Mouse (Mus musculus) limb, embryonic 11.5 days (tissue): Measurements from ENCODE around the gene Ptpn3. TPM values are rescaled to one million over a fixed set of nuclear protein-coding genes. Genes with fewer than 3 reads are reported as not detected.

Experiments
- ATAC-seq: fragments of 200-750 bp; cut with Nextera tagmentation; 2 replicates; pipeline ENCODE4 v1.8.0; 2017; ENCODE audit warnings: low read depth; ENCODE audit not compliant: insufficient number of reproducible peaks, low FRiP score, low TSS enrichment
- DNase-seq: peaks from one replicate; pipeline ENCODE4 v3.0.0-alpha.2; 2015; ENCODE audit warnings: low spot score
- H3K27ac ChIP-seq: fragments of 300-500 bp; sonication (generic); replicated peaks from 2 replicates; pipeline ENCODE4 v1.5.1; 2014; ENCODE audit warnings: low read depth, mild to moderate bottlenecking, low read length
- H3K27me3 ChIP-seq: fragments of 300-500 bp; sonication (generic); 2 replicates; pipeline ENCODE4 v1.6.1; 2014; ENCODE audit warnings: mild to moderate bottlenecking, low read length, mixed read lengths; ENCODE audit not compliant: control insufficient read depth, insufficient read depth
- H3K36me3 ChIP-seq: fragments of 300-500 bp; sonication (generic); 2 replicates; pipeline ENCODE4 v1.6.1; 2014; ENCODE audit warnings: mild to moderate bottlenecking, low read length, moderate library complexity, mixed read lengths; ENCODE audit not compliant: control insufficient read depth, insufficient read depth
- H3K4me1 ChIP-seq: fragments of 300-500 bp; sonication (generic); 2 replicates; pipeline ENCODE4 v1.6.1; 2014; ENCODE audit warnings: low read length, mixed read lengths; ENCODE audit not compliant: control insufficient read depth, insufficient read depth
- H3K4me2 ChIP-seq: fragments of 300-500 bp; sonication (generic); 2 replicates; pipeline ENCODE4 v1.6.1; 2014; ENCODE audit warnings: low read depth, mild to moderate bottlenecking, moderate library complexity; ENCODE audit not compliant: severe bottlenecking
- H3K4me3 ChIP-seq: fragments of 300-500 bp; sonication (generic); 2 replicates; pipeline ENCODE4 v1.5.1; 2014; ENCODE audit warnings: low read depth, low read length
- H3K9ac ChIP-seq: fragments of 300-500 bp; sonication (generic); 2 replicates; pipeline ENCODE4 v1.6.1; 2014; ENCODE audit warnings: mild to moderate bottlenecking, low read length
- H3K9me3 ChIP-seq: fragments of 300-500 bp; sonication (generic); 2 replicates; pipeline ENCODE4 v1.6.1; 2016; ENCODE audit warnings: low read length; ENCODE audit not compliant: control insufficient read depth
- WGBS: fragments of 180-500 bp; shearing (Covaris S2); extraction: QIAGEN DNeasy Blood & Tissue Kit; methylation state at CpG from one replicate; pipeline ENCODE4 v1.1.7; 2014; 5-methylcytosine and 5-hydroxymethylcytosine counted together
- polyA plus RNA-seq: library from polyadenylated mRNA; unstranded; fragments of >200 nt; fragmentation: Nextera tagmentation; extraction: Ambion mirVana; gene quantifications from 2 replicates; pipeline ENCODE4 v1.2.1, GENCODE M21; 2014

The Ptpn3 gene
- polyA plus RNA-seq, 1 experiment from 2014 or later, result 0.73 TPM

GRCm38 (mm10) chr4:57175329-57175728 is 126.3 kb downstream of the Ptpn3 start:
- Histone ChIP-seq H3K36me3 (no peaks in the 10 kb centered on the region), H3K9me3 (no peaks in the 10 kb centered on the region), H3K4me2 (no peak overlapping the region), H3K27ac (no peak overlapping the region), H3K9ac (no peak overlapping the region), H3K27me3 (no peaks in the 10 kb centered on the region), H3K4me3 (no peak overlapping the region), H3K4me1 (no peaks in the 10 kb centered on the region)
- WGBS, result 71% methylated on average over 10 of the region's 10 CpGs
- no peak for DNase-seq
- ATAC-seq, result no peak

- Histone ChIP-seq H3K4me1 (no peaks in the 10 kb centered on the region), H3K9me3 (no peaks in the 10 kb centered on the region), H3K4me3 (no peak overlapping the region), H3K9ac (no peak overlapping the region), H3K36me3 (no peaks in the 10 kb centered on the region), H3K4me2 (no peak overlapping the region), H3K27me3 (no peaks in the 10 kb centered on the region), H3K27ac (no peak overlapping the region)
- DNase-seq (no peak), ATAC-seq (no peak)
- 74% methylated on average over 8 of the region's 8 CpGs for WGBS
Observed at GRCm38 (mm10) chr4:57172861-57173260, 128.8 kb downstream of the Ptpn3 start.

- no peak overlapping the region for H3K27ac ChIP-seq
- ATAC-seq (no peak), DNase-seq (no peak)
- H3K36me3 ChIP-seq, result no peaks in the 10 kb centered on the region
- no peaks in the 10 kb centered on the region for H3K9me3 ChIP-seq
- WGBS, result 84% methylated on average over 5 of the region's 5 CpGs
- no peaks in the 10 kb centered on the region for H3K27me3 ChIP-seq
- no peaks in the 10 kb centered on the region for H3K4me1 ChIP-seq
- no peak overlapping the region for H3K9ac ChIP-seq
- H3K4me3 ChIP-seq, result no peak overlapping the region
- no peak overlapping the region for H3K4me2 ChIP-seq
Observed at GRCm38 (mm10) chr4:57171817-57172216, 129.8 kb downstream of the Ptpn3 start.

- Histone ChIP-seq H3K27ac (no peak overlapping the region), H3K9me3 (no peaks in the 10 kb centered on the region), H3K36me3 (no peaks in the 10 kb centered on the region), H3K9ac (no peak overlapping the region), H3K4me1 (no peaks in the 10 kb centered on the region), H3K4me2 (no peak overlapping the region), H3K4me3 (no peak overlapping the region), H3K27me3 (no peaks in the 10 kb centered on the region)
- ATAC-seq (no peak), DNase-seq (no peak)
- WGBS, result 73% methylated on average over 3 of the region's 3 CpGs
Observed at GRCm38 (mm10) chr4:57168680-57169079, 133.0 kb downstream of the Ptpn3 start.

GRCm38 (mm10) chr4:57168277-57168676 is 133.4 kb downstream of the Ptpn3 start:
- Histone ChIP-seq H3K4me2 (no peak overlapping the region), H3K4me1 (no peaks in the 10 kb centered on the region), H3K27ac (no peak overlapping the region), H3K36me3 (no peaks in the 10 kb centered on the region), H3K4me3 (no peak overlapping the region), H3K9ac (no peak overlapping the region), H3K27me3 (no peaks in the 10 kb centered on the region), H3K9me3 (no peaks in the 10 kb centered on the region)
- ATAC-seq, result no peak
- DNase-seq, result no peak
- WGBS, result 83% methylated on average over 1 of the region's 1 CpGs

GRCm38 (mm10) chr4:57166922-57167870 is 134.4 kb downstream of the Ptpn3 start:
- H3K27ac ChIP-seq, result no peak overlapping the region
- ATAC-seq, result no peak
- WGBS, result 57% methylated on average over 12 of the region's 12 CpGs

GRCm38 (mm10) chr4:57165654-57166053 is 136.0 kb downstream of the Ptpn3 start:
- 56% methylated on average over 3 of the region's 3 CpGs for WGBS
- Histone ChIP-seq H3K9me3 (no peaks in the 10 kb centered on the region), H3K36me3 (no peaks in the 10 kb centered on the region), H3K9ac (no peak overlapping the region), H3K4me3 (no peak overlapping the region), H3K4me2 (no peak overlapping the region), H3K4me1 (no peaks in the 10 kb centered on the region), H3K27me3 (no peaks in the 10 kb centered on the region), H3K27ac (no peak overlapping the region)
- DNase-seq (no peak), ATAC-seq (no peak)

More at GRCm38 (mm10) chr4:57166922-57167870, 134.4 kb downstream of the Ptpn3 start:
- no peaks in the 10 kb centered on the region for H3K4me1 ChIP-seq
- no peak overlapping the region for H3K4me2 ChIP-seq
- H3K27me3 ChIP-seq, result no peaks in the 10 kb centered on the region
- no peaks in the 10 kb centered on the region for H3K36me3 ChIP-seq
- DNase-seq, result no peak
- no peak overlapping the region for H3K4me3 ChIP-seq
- H3K9me3 ChIP-seq, result no peaks in the 10 kb centered on the region
- no peak overlapping the region for H3K9ac ChIP-seq

GRCm38 (mm10) chr4:57164578-57165210 is 136.9 kb downstream of the Ptpn3 start:
- Histone ChIP-seq H3K4me3 (no peak overlapping the region), H3K9ac (no peak overlapping the region), H3K36me3 (no peaks in the 10 kb centered on the region), H3K4me1 (no peaks in the 10 kb centered on the region), H3K9me3 (no peaks in the 10 kb centered on the region), H3K27me3 (no peaks in the 10 kb centered on the region), H3K27ac (no peak overlapping the region), H3K4me2 (no peak overlapping the region)
- WGBS, result 90% methylated on average over 9 of the region's 9 CpGs
- no peak for ATAC-seq
- no peak for DNase-seq
